Comparison of ENCODE assay signal across 11 mouse cellular contexts in genomic region chr2:33772439-33772838, GRCm38 (mm10).
DNase-seq lines count a peak whose midpoint lies in the region; ATAC-seq lines count a peak whose summit lies in the region.
"Had no signal": no experiment of that assay in that cellular context is flagged by ENCODE, and none has a peak within 500 bp of the region (broad histone marks: within the 10 kb centered on the region; RNA-seq: fewer than 3 reads in every experiment).

No protein-coding gene starts in this region.

- no peak overlapping the region for H3K9ac ChIP-seq in hindbrain, embryonic 13.5 days
- no peak overlapping the region for H3K9ac ChIP-seq in midbrain, embryonic 16.5 days (ENCODE audit: low read depth, low read length)

- H3K4me3 ChIP-seq in heart, embryonic 10.5 days: no peak overlapping the region
- H3K4me3 ChIP-seq in forebrain, embryonic 10.5 days: no peak overlapping the region
- H3K4me3 ChIP-seq in hindbrain, embryonic 13.5 days: no peak overlapping the region
- H3K4me3 ChIP-seq in midbrain, embryonic 16.5 days (ENCODE audit: low read depth, low read length): no peak overlapping the region
- H3K4me3 ChIP-seq: left cerebral cortex, adult 2 months had no signal

- peaks cover 9% of the 10 kb centered on the region for H3K9me3 ChIP-seq in heart, embryonic 10.5 days
- peaks cover 10% of the 10 kb centered on the region for H3K9me3 ChIP-seq in forebrain, embryonic 10.5 days
- H3K9me3 ChIP-seq in hindbrain, embryonic 13.5 days: no peaks in the 10 kb centered on the region
- no peaks in the 10 kb centered on the region for H3K9me3 ChIP-seq in midbrain, embryonic 16.5 days (replicated peaks; ENCODE audit: control insufficient read depth, low read length, poor library complexity, severe bottlenecking)

- no peaks in the 10 kb centered on the region for H3K27me3 ChIP-seq in heart, embryonic 10.5 days (ENCODE audit: insufficient read depth, poor library complexity, severe bottlenecking)
- H3K27me3 ChIP-seq in forebrain, embryonic 10.5 days (ENCODE audit: poor library complexity, severe bottlenecking): no peaks in the 10 kb centered on the region
- no peaks in the 10 kb centered on the region for H3K27me3 ChIP-seq in hindbrain, embryonic 13.5 days
- no peaks in the 10 kb centered on the region for H3K27me3 ChIP-seq in midbrain, embryonic 16.5 days (ENCODE audit: control insufficient read depth, insufficient read depth, low read depth, low read length)

- H3K27ac ChIP-seq in heart, embryonic 10.5 days: no peak overlapping the region
- H3K27ac ChIP-seq in forebrain, embryonic 10.5 days: peak overlapping the region; percentile 41; the same call in 1 of the 2 replicates
- H3K27ac ChIP-seq in hindbrain, embryonic 13.5 days: peak overlapping the region; percentile 78
- peak overlapping the region; percentile 53 for H3K27ac ChIP-seq in midbrain, embryonic 16.5 days (ENCODE audit: low read length)
- H3K27ac ChIP-seq: left cerebral cortex, adult 2 months had no signal

- H3K36me3 ChIP-seq in heart, embryonic 10.5 days: peaks cover 24% of the 10 kb centered on the region
- peaks cover 20% of the 10 kb centered on the region for H3K36me3 ChIP-seq in forebrain, embryonic 10.5 days (replicated peaks)
- H3K36me3 ChIP-seq in hindbrain, embryonic 13.5 days: peaks cover 14% of the 10 kb centered on the region
- 0 out of 2 replicates have a peak, but pooled peaks cover 2% of the 10 kb centered on the region for H3K36me3 ChIP-seq in midbrain, embryonic 16.5 days (ENCODE audit: control insufficient read depth, insufficient read depth, low read length)

- 43% methylated on average over 9 of the region's 9 CpGs for WGBS in heart, embryonic 10.5 days
- 83% methylated on average over 9 of the region's 9 CpGs for WGBS in forebrain, embryonic 10.5 days
- WGBS in hindbrain, embryonic 13.5 days: 41% methylated on average over 9 of the region's 9 CpGs
- WGBS in midbrain, embryonic 16.5 days: 33% methylated on average over 9 of the region's 9 CpGs

- H3K4me1 ChIP-seq in heart, embryonic 10.5 days: peaks cover 24% of the 10 kb centered on the region
- H3K4me1 ChIP-seq in forebrain, embryonic 10.5 days: peaks cover 37% of the 10 kb centered on the region
- peaks cover 64% of the 10 kb centered on the region for H3K4me1 ChIP-seq in hindbrain, embryonic 13.5 days (replicated peaks)
- peaks cover 23% of the 10 kb centered on the region for H3K4me1 ChIP-seq in midbrain, embryonic 16.5 days (ENCODE audit: control insufficient read depth, insufficient read depth, low read length)

- DNase-seq in heart, adult 8-10 months (ENCODE audit: low spot score): peak; percentile 14
- no peak for DNase-seq in heart, embryonic 10.5 days (ENCODE audit: low spot score)
- DNase-seq in forebrain, embryonic 10.5 days (ENCODE audit: extremely low spot score, low spot score): no peak
- no peak for DNase-seq in adrenal gland, adult 8-10 months
- DNase-seq: lung, postnatal 14 days had no signal

- no peak for ATAC-seq in hindbrain, embryonic 13.5 days (ENCODE audit: low FRiP score)
- ATAC-seq in midbrain, embryonic 16.5 days: no peak
- ATAC-seq in CD4-positive, CD25-positive, alpha-beta regulatory T cell, adult 4 months: no peak
- ATAC-seq in cerebellum, adult (ENCODE audit: insufficient number of reproducible peaks, low FRiP score, low TSS enrichment): no peak
- ATAC-seq: intestine, embryonic 16.5 days had no signal

- no peak overlapping the region for H3K4me2 ChIP-seq in hindbrain, embryonic 13.5 days
- H3K4me2 ChIP-seq in midbrain, embryonic 16.5 days (ENCODE audit: low read length): no peak overlapping the region
